Mouse (Mus musculus) retina, postnatal 1 day (tissue): ENCODE results near the gene Ldah.

Source experiments
- DNase-seq: peaks from one replicate; pipeline ENCODE4 v3.0.0-alpha.2; 2012

Ldah gene

GRCm38 (mm10) chr12:8287970-8288369 is 80.1 kb downstream of the Ldah start:
- no peak for DNase-seq

- DNase-seq: no peak
These were observed 81.2 kb downstream of the Ldah start for GRCm38 (mm10) chr12:8289099-8289498.

- no peak for DNase-seq
These were observed 81.6 kb downstream of the Ldah start for GRCm38 (mm10) chr12:8289499-8289898.

DNA sequence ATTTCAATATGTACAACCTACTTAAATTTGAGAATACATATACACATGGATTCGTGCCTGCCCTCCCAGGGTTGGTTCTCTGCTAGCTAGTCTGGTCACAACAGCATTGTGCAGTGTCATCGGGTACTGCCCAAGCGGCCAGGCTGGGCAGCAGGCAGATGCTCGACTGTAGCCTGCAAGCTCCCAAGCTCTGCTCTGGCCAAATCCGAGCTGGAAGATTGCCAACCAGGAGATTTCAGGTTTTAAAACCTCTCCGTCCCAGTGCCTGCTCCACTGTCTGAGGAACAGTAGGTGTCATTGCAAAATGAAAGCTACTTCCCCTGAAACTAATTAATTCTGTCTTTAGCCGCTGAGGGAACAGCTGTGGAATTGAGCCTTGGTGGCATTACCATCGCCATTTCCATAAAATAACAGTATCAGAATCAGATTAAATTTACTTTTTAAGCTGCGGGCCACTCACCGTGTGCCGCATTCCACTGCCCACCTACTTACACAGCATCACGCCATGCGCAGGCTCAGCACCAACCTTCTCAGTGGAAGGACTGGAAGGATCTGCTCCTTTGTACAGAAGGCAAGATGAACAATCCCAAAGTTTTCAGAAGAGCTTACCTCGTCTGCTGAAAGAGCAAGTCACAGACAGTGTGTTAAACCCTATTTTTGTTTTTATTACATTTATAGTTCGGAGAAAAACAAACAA is 83.4 kb downstream of the Ldah start:
- peak; percentile 91 for DNase-seq

GRCm38 (mm10) chr12:8295307-8295913 is 87.5 kb downstream of the Ldah start:
- DNase-seq: no peak

DNA sequence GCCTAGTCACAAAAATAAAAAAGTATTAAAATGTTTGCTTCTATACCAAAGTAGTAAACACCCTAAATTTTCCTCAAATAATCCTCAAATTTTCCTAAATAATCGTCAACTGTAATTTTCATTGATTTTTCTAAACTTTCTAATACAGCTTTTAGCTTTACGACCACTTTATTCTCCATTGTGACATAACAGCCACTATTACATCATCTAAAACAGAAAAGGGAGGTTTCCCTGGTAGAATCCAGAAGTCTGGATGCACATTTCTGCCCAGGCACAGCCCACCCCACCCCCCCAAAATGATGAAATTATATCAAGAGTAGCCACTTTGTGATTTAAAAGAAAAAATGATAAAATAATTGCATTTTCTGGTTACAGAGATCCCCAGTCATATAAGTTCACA is 88.2 kb downstream of the Ldah start:
- DNase-seq: no peak

DNA sequence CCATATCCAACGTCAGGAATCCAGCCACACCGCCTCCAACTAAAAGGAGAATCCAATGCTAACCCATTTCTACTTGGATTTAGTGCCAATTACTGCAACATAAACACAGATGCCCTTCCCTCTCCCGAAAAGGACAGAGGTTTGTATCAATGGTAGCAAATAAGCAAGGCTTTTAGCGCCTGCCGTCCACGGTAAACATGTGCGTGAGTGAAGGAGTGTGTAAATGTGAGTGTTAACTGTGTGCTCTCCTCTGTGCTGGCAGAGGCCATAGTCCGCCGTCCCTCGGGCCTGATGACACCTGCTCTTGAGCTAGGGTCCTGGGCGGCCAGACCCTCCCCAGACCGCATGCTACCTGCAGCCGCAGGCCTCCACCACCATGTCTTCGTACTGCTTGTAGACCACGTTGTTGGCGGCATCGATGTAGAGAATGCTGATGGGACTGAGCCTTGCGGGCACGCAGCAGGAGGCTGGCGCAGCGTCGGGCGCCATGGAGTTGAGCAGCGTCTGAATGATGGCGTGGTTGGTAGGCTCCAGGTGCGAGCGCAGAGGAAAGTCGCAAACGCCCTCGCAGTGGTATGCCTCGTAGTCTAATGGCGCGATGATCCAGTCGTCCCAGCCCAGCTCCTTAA is 89.8 kb downstream of the Ldah start:
- peak; percentile 27 for DNase-seq

DNA sequence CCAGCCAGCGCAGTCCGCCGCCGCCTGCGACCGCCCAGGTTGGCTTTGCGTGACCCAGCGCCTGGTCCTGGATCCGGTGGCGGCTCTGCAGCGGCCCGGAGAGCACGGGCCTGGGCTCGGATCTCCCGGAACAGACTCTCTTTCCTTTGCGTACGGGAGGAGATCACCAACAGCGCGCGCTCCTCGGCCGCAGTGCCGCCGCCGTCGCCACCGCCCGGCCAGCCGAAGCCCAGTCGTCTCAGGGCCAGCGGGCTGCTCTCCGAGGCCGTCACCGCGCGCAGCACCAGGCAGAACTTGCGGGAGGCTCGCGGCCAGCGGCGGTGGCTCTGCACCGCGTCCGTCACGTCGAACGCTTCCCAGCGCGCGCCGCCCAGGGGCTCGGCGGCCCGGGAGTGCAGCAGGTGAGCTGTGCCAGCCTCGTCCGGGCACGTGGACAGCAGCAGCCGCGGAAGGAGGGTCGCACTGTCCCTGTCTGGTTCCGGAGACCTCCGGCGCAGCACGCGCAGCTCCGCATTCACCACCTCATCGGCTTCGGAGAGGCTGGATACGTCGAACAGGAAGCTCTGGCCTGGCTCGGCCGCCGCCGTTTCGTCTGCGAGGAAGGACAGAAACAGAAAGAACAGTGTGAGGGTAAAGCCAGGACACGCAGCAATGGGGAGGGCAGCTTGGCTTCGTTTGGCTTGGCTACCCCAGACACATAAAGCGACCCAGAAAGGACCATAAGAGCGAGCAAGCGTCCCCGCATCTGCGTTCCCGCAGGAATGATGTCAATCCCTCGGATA is 90.6 kb downstream of the Ldah start:
- DNase-seq: peak; percentile 40

DNA sequence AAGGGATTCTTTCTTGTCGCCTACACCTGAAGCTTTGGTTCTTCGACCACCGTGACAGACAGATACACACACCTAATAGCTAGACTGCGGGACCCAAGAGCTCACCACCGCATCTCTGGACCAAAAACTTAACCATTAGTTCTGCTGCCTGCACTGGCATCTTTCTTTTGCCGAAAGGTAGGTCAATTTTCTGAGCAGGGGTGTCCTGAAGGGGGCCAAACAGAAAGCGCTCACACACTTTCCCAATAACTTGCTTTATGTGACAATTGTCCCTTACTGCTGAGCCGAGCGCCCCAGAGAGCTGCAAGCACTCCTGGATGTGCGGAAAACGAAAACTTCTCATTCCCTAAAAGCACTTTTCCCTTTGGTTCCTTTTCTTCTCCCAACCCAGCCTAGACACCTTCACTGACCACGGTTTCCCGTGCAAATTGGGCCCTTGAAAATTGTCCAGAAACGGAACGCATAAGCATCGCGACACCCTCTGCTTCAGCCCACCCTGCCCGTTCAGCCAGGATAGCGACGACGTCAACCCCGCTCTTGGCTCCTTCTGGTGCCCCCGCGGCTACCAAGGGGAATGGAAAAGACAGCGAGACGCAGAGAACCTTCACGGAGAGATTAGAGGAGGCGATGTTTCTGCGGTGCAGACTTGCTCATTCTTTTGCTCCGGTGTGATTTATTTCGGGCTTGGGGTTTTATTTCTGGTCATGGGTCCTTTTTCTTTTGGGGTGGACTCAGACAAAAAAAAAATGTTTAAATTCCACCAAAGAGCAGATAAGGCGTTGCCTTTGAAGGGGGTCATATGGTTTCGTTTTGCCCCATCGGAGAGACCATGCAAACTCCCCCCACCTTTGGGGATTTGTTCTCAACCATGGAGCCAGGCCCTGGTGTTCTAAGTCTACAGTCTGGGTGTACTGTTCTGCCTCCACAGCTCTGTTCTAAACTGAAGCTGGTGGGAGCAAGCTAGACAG is 91.5 kb downstream of the Ldah start:
- peak; percentile 21 for DNase-seq

DNA sequence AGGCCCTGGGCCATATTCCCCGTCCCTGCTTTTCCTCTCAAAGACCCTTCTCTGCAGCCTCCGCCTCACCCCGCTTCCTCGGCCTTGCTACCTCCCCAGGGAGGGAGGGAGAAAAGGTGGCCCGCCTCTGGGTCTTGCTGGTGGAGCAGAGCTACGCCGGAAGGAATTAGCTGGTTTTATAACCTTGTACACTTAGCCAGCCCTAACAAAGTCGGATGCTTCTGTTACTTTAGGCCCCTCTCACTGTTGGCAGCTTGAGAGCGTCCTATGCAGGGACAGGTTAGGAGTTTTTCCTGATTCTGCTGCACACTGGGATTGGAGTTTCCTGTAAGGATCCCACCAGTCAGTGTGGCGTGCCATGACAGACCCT is 92.2 kb downstream of the Ldah start:
- DNase-seq: no peak

GRCm38 (mm10) chr12:8300521-8300920 is 92.6 kb downstream of the Ldah start:
- no peak for DNase-seq

- no peak for DNase-seq
These were observed 93.3 kb downstream of the Ldah start for GRCm38 (mm10) chr12:8301011-8301814.

DNA sequence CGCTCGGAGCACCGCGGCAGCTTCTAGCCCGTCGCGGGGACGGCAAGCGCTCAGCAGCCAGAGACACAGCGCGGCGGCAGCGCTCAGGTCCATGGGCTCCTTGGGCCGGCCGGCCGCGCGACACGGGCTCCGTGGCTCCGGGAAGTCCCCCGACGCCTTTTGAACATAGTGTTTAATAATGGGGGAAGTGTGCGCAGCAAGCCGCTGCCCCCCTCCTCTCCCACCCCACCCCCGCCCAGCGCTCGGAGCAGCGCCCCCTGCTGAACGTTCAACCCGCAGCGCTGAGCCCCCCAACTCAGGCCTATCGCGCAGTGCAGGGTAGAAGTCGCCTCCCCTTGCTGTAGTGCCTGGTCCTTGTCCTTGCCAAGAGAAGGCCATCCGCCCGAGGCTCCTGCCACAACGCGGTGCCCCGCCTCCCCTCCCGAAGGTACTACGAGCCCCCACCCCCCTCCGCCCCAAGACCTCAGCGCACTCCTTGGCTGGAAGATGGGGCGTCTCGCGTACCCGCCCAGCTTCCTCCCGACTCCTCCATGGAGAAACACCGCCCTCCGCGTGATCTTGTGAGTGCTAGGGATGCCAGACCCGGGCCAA is 94.0 kb downstream of the Ldah start, which contains the start of gene Gdf7:
TSS of gene Gdf7 (minus strand) at position 114 of the 591 bp plus-strand sequence.
- peak; percentile 53 for DNase-seq

DNA sequence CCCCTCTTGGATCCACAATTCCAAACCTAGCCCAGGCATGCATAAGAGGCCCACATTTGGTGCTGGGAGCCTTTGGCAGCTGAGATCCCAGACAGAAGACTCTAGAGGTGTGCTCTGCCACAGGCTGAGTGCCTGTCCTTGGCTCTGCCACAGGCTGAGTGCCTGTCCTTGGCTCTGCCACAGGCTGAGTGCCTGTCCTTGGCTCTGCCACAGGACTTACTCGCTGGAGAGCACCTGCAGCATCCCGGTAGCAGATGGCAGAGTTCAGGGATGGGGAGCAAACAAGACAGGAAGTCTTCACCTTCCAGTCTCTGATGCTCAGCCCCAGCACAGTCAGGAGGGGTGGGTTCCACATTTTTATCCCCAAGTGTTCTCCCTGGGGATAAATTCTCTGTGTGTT is 97.4 kb downstream of the Ldah start:
- DNase-seq: no peak

DNA sequence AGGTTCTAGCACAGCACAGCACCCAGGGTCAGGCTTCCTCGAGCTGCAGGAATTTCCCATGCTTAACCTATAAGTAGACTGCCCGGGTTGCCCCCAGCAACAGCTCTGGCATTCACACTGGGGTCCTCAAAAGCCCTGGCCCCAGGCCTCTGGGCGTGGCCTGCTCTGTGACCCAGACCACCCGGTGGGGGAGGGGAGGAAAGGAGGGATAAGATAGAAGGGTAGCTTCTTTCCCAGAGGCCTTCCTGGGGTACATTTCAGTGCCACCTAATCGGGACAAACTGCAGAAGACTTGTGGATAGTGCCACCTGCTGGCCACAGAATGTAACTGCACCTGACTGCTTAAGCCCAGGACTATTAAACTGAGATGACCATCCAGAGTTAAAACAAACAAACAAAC is 98.5 kb downstream of the Ldah start:
- DNase-seq: peak; percentile 88

DNA sequence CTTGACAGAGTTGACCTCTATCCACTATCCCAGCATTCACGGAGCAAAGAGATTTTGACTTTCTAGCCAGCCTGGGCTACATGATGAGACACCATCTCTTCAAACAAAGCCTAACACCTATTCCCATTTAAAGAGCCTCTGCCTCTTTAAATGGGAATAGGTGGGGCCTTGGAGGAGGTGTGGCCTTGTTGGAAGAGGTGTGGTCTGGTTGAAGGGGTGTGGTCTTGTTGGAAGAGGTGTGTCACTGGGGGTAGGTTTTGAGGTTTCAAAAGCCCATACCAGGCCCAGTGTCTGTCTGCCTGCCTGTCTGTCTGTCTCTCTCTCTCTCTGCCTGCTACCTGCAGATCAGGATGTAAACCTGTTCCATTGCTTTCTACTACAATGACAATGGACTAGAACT is 99.0 kb downstream of the Ldah start:
- DNase-seq: peak; percentile 25

DNA sequence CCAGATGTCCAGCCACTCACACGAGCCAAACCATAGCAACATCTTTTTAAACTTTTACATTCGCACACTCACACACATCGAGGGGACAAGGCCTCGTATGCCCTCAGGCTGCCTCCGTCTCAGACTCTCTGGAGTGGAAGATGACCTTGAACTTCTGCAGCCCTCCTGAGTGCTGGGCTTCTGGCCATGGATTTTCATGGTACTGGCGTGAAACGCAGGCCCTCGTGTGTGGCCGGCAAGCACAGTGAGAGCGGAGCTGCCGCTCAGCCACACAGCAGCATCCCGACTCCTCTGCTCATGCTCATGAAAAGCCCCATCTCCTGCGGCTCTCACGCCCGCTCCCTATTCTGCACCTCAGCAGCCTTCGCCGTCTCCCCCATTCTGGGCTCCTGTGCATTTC is 103.1 kb downstream of the Ldah start:
- DNase-seq: no peak

GRCm38 (mm10) chr12:8312266-8312665 is 104.4 kb downstream of the Ldah start:
- no peak for DNase-seq

- DNase-seq: peak; percentile 89
These were observed 105.4 kb downstream of the Ldah start, which contains the start of gene Hs1bp3 for GRCm38 (mm10) chr12:8313270-8313771. Gene Hs1bp3, plus strand, starts transcription at chr12:8313432.

GRCm38 (mm10) chr12:8313773-8314172 is 105.9 kb downstream of the Ldah start:
- DNase-seq: peak; percentile 23

- peak; percentile 14 for DNase-seq
These were observed 108.6 kb downstream of the Ldah start for GRCm38 (mm10) chr12:8316541-8316940.
